Mouse (Mus musculus) myocyte (in vitro differentiated cells): ENCODE results near the gene Mrpl20. TPM values are rescaled to one million over a fixed set of nuclear protein-coding genes. Genes with fewer than 3 reads are reported as not detected.
A peak's percentile ranks its signal among the peaks of the same experiment; 100 is the strongest.

ENCODE experiments used
- H3K27me3 ChIP-seq: one replicate; pipeline ENCODE4 v1.6.1; 2011; ENCODE audit not compliant: control insufficient read depth, insufficient read depth, insufficient read length
- H3K36me3 ChIP-seq: one replicate; pipeline ENCODE4 v1.6.1; 2011; ENCODE audit not compliant: control insufficient read depth, insufficient read depth
- H3K4me2 ChIP-seq: one replicate; pipeline ENCODE4 v1.6.1; 2011; ENCODE audit warnings: low read depth, control low read depth
- H3K4me3 ChIP-seq: one replicate; pipeline ENCODE4 v1.5.1; 2011; ENCODE audit warnings: mild to moderate bottlenecking, control low read depth, moderate library complexity
- H3K79me2 ChIP-seq: one replicate; pipeline ENCODE4 v1.6.1; 2011; ENCODE audit not compliant: control insufficient read depth, insufficient read depth
- H3ac ChIP-seq: one replicate; pipeline ENCODE4 v1.6.1; 2011; ENCODE audit not compliant: control insufficient read depth, insufficient read length
- CEBPB ChIP-seq: IDR thresholded peaks from 2 replicates; pipeline ENCODE4 v1.6.1; 2011; ENCODE audit warnings: mild to moderate bottlenecking, moderate library complexity; ENCODE audit not compliant: poor library complexity, insufficient read depth, severe bottlenecking
- E2F4 ChIP-seq: IDR thresholded peaks from one replicate; pipeline ENCODE4 v1.6.1; 2011; ENCODE audit warnings: mild to moderate bottlenecking, control low read depth, moderate library complexity; ENCODE audit not compliant: insufficient read depth
- MAX ChIP-seq: IDR thresholded peaks from one replicate; pipeline ENCODE4 v1.6.1; 2011; ENCODE audit warnings: low read depth, mild to moderate bottlenecking, control low read depth
- MYOD1 ChIP-seq, 3 experiments: IDR thresholded peaks; one replicate each; pipeline ENCODE4 v1.6.1; 2011; ENCODE audit warnings: control low read depth in 2 of 3, low read depth in 2 of 3, mild to moderate bottlenecking in 2 of 3, moderate library complexity in 1 of 3; ENCODE audit not compliant: insufficient read length in 2 of 3, control insufficient read depth in 1 of 3
- MYOG ChIP-seq, 3 experiments: IDR thresholded peaks; one replicate each; pipeline ENCODE4 v1.6.1; 2011; ENCODE audit warnings: control low read depth in 2 of 3, low read depth in 2 of 3, mild to moderate bottlenecking in 2 of 3; ENCODE audit not compliant: insufficient read length in 2 of 3, control insufficient read depth in 1 of 3, insufficient read depth in 1 of 3
- POLR2A ChIP-seq: IDR thresholded peaks from one replicate; pipeline ENCODE4 v1.6.1; 2011; ENCODE audit warnings: low read depth, mild to moderate bottlenecking, control low read depth, moderate library complexity; ENCODE audit not compliant: insufficient read length
- POLR2AphosphoS2 ChIP-seq: IDR thresholded peaks from one replicate; pipeline ENCODE4 v1.6.1; 2011; ENCODE audit warnings: low read depth, control low read depth; ENCODE audit not compliant: insufficient read length
- REST ChIP-seq: IDR thresholded peaks from one replicate; pipeline ENCODE4 v1.6.1; 2011; ENCODE audit warnings: mild to moderate bottlenecking, control low read depth, moderate library complexity; ENCODE audit not compliant: insufficient read depth, insufficient read length
- SRF ChIP-seq: IDR thresholded peaks from one replicate; pipeline ENCODE4 v1.6.1; 2011; ENCODE audit warnings: low read depth; ENCODE audit not compliant: control insufficient read depth, insufficient read length
- TCF12 ChIP-seq: IDR thresholded peaks from one replicate; pipeline ENCODE4 v1.6.1; 2011; ENCODE audit warnings: mild to moderate bottlenecking, control low read depth; ENCODE audit not compliant: poor library complexity, insufficient read depth, severe bottlenecking
- TCF3 ChIP-seq: IDR thresholded peaks from one replicate; pipeline ENCODE4 v1.6.1; 2011; ENCODE audit warnings: low read depth, control low read depth; ENCODE audit not compliant: insufficient read length
- USF1 ChIP-seq: IDR thresholded peaks from one replicate; pipeline ENCODE4 v1.6.1; 2011; ENCODE audit warnings: low read depth, mild to moderate bottlenecking, control low read depth, moderate library complexity
- polyA plus RNA-seq: library from polyadenylated mRNA; unstranded; fragments of >200 nt; fragmentation: generic; extraction: Trizol; gene quantifications from one replicate; pipeline ENCODE4 v1.2.1, GENCODE M21; 2012; ENCODE audit warnings: missing spikeins

The Mrpl20 gene
- polyA plus RNA-seq, 1 experiment: 132 TPM

- Histone ChIP-seq H3K27me3 (no peaks in the 10 kb centered on the region), H3ac (peak overlapping the region; percentile 92), H3K36me3 (peaks cover 59% of the 10 kb centered on the region), H3K79me2 (peaks cover 50% of the 10 kb centered on the region), H3K4me3 (peak overlapping the region; percentile 71), H3K4me2 (peak overlapping the region; percentile 79)
- TF ChIP-seq REST (no peak), POLR2A (no peak), MYOG (IDR thresholded peaks at IDR 0.05; ENCODE audit: control insufficient read depth in 1 of 3, insufficient read depth in 1 of 3, insufficient read length in 2 of 3, low read depth in 2 of 3) (no peak), TCF12 (no peak), TCF3 (no peak), USF1 (no peak), MYOD1 (IDR thresholded peaks at IDR 0.05; ENCODE audit: control insufficient read depth in 1 of 3, insufficient read length in 2 of 3, low read depth in 2 of 3) (no peak), CEBPB (no peak), POLR2AphosphoS2 (no peak), E2F4 (no peak), MAX (no peak), SRF (no peak)
Measured at GRCm38 (mm10) chr4:155812665-155813181, 10.0 kb downstream of the Mrpl20 start.

GRCm38 (mm10) chr4:155817533-155817932 lies 14.9 kb downstream of the Mrpl20 start:
- peaks cover 84% of the 10 kb centered on the region for H3K79me2 ChIP-seq
- H3ac ChIP-seq: no peak overlapping the region
- H3K4me3 ChIP-seq: no peak overlapping the region
- H3K36me3 ChIP-seq: peaks cover 71% of the 10 kb centered on the region
- no peaks in the 10 kb centered on the region for H3K27me3 ChIP-seq
- H3K4me2 ChIP-seq: no peak overlapping the region
- TF ChIP-seq MYOD1 (IDR thresholded peaks at IDR 0.05; ENCODE audit: control insufficient read depth in 1 of 3, insufficient read length in 2 of 3, low read depth in 2 of 3) (no peak), TCF3 (no peak), CEBPB (no peak), SRF (no peak), E2F4 (no peak), REST (no peak), USF1 (no peak), POLR2AphosphoS2 (no peak), TCF12 (no peak), MAX (no peak), POLR2A (no peak), MYOG (IDR thresholded peaks at IDR 0.05; ENCODE audit: control insufficient read depth in 1 of 3, insufficient read depth in 1 of 3, insufficient read length in 2 of 3, low read depth in 2 of 3) (no peak)

GRCm38 (mm10) chr4:155821025-155821424 lies 18.3 kb downstream of the Mrpl20 start:
- H3K79me2 ChIP-seq: peaks cover 55% of the 10 kb centered on the region
- H3K36me3 ChIP-seq: peaks cover 81% of the 10 kb centered on the region
- no peak overlapping the region for H3K4me2 ChIP-seq
- no peak overlapping the region for H3ac ChIP-seq
- H3K4me3 ChIP-seq: no peak overlapping the region
- TF ChIP-seq SRF (no peak), MYOG (IDR thresholded peaks at IDR 0.05; ENCODE audit: control insufficient read depth in 1 of 3, insufficient read depth in 1 of 3, insufficient read length in 2 of 3, low read depth in 2 of 3) (no peak), MYOD1 (IDR thresholded peaks at IDR 0.05; ENCODE audit: control insufficient read depth in 1 of 3, insufficient read length in 2 of 3, low read depth in 2 of 3) (no peak), TCF3 (no peak), USF1 (no peak), REST (no peak), POLR2AphosphoS2 (no peak)
- no peaks in the 10 kb centered on the region for H3K27me3 ChIP-seq

- Histone ChIP-seq H3ac (no peak overlapping the region), H3K79me2 (peaks cover 31% of the 10 kb centered on the region), H3K4me2 (no peak overlapping the region), H3K36me3 (peaks cover 75% of the 10 kb centered on the region), H3K27me3 (no peaks in the 10 kb centered on the region), H3K4me3 (no peak overlapping the region)
- no peak for TF ChIP-seq POLR2AphosphoS2
Measured at GRCm38 (mm10) chr4:155823443-155823842, 20.8 kb downstream of the Mrpl20 start.

- TF ChIP-seq TCF12 (no peak), USF1 (no peak), POLR2A (no peak), POLR2AphosphoS2 (no peak), MYOG (IDR thresholded peaks at IDR 0.05; ENCODE audit: control insufficient read depth in 1 of 3, insufficient read depth in 1 of 3, insufficient read length in 2 of 3, low read depth in 2 of 3) (no peak)
- Histone ChIP-seq H3K4me3 (no peak overlapping the region), H3K27me3 (no peaks in the 10 kb centered on the region), H3ac (no peak overlapping the region), H3K79me2 (peaks cover 24% of the 10 kb centered on the region), H3K36me3 (peaks cover 13% of the 10 kb centered on the region), H3K4me2 (no peak overlapping the region)
Measured at GRCm38 (mm10) chr4:155829866-155830265, 27.2 kb downstream of the Mrpl20 start.
